Mouse (Mus musculus) heart, embryonic 15.5 days (tissue): ENCODE measurements at regions not wholly inside any gene's neighbourhood (a gene's known extent, or its start where the extent isn't known, plus 50 kb on each side); places are given as distances from the start of the nearest gene placed in this dataset.

Experiments used
- ATAC-seq: fragments of 200-750 bp; cut with Nextera tagmentation; replicated peaks from 2 replicates; pipeline ENCODE4 v1.8.0; 2017; ENCODE audit warnings: low read depth, moderate TSS enrichment; ENCODE audit not compliant: insufficient number of reproducible peaks, insufficient read depth, low FRiP score
- H3K27ac ChIP-seq: fragments of 300-500 bp; sonication (generic); 2 replicates; pipeline ENCODE4 v1.5.1; 2015; ENCODE audit warnings: mild to moderate bottlenecking, inconsistent platforms
- H3K27me3 ChIP-seq: fragments of 300-500 bp; sonication (generic); 2 replicates; pipeline ENCODE4 v1.6.1; 2015; ENCODE audit warnings: inconsistent platforms
- H3K36me3 ChIP-seq: fragments of 300-500 bp; sonication (generic); 2 replicates; pipeline ENCODE4 v1.6.1; 2015; ENCODE audit warnings: mild to moderate bottlenecking, inconsistent platforms
- H3K4me1 ChIP-seq: fragments of 300-500 bp; sonication (generic); replicated peaks from 2 replicates; pipeline ENCODE4 v1.6.1; 2015; ENCODE audit warnings: inconsistent platforms
- H3K4me2 ChIP-seq: fragments of 300-500 bp; sonication (generic); 2 replicates; pipeline ENCODE4 v1.6.1; 2015; ENCODE audit warnings: inconsistent platforms, mild to moderate bottlenecking, moderate library complexity
- H3K4me3 ChIP-seq: fragments of 300-500 bp; sonication (generic); 2 replicates; pipeline ENCODE4 v1.5.1; 2015; ENCODE audit warnings: mild to moderate bottlenecking, inconsistent platforms
- H3K9ac ChIP-seq: fragments of 300-500 bp; sonication (generic); 2 replicates; pipeline ENCODE4 v1.6.1; 2015; ENCODE audit warnings: mild to moderate bottlenecking, inconsistent platforms
- H3K9me3 ChIP-seq: fragments of 300-500 bp; sonication (generic); replicated peaks from 2 replicates; pipeline ENCODE4 v1.6.1; 2016; ENCODE audit warnings: inconsistent platforms
- WGBS: fragments of 180-500 bp; shearing (Covaris S2); methylation state at CpG from one replicate; pipeline ENCODE4 v1.1.7; 2015; ENCODE audit warnings: mixed read lengths; 5-methylcytosine and 5-hydroxymethylcytosine counted together

DNA sequence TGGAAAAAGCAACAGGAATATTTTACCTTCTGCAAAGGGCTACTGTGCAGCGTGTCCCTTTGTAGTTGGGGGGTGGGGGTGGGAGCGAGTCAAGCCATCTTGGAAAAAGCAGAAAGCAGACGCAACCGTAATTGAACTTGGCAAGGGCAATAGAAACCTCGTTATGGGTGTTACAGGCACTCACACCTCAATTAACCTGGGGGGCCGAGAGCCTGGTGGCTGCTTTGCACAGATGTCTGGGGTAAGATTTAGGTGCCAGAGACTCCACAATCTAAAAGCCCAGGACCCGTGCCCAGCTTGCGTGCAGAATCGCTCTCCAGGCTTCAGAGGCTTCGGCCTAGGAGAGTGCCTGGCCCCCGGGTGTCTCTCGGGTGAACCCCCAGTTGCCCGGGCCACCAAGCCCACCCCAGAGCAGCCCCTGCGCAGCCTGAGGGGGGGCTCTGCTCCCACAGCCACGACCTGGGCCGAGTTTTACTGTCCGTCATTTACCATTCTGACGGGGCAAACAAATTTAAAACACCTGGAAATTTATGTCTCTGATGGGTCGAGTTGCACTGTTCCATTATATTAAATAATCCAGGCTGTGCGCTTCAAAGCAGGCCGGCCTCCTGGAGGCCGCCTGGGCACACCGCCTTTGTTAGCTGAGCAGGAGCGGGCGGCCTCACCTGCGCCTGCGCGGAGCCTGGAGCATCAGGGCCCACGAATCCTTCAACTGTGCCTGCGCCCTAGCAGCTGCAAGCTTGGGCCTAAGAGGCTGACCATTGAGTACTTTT is 212.4 kb downstream of the Srbd1 start:
- Histone ChIP-seq H3K9me3 (no peaks in the 10 kb centered on the region), H3K27me3 (no peaks in the 10 kb centered on the region), H3K27ac (no peak overlapping the region), H3K36me3 (no peaks in the 10 kb centered on the region), H3K9ac (no peak overlapping the region), H3K4me2 (no peak overlapping the region), H3K4me3 (no peak overlapping the region), H3K4me1 (no peaks in the 10 kb centered on the region)
- ATAC-seq, result no peak
- 87% methylated on average over 30 of the region's 30 CpGs for WGBS

DNA sequence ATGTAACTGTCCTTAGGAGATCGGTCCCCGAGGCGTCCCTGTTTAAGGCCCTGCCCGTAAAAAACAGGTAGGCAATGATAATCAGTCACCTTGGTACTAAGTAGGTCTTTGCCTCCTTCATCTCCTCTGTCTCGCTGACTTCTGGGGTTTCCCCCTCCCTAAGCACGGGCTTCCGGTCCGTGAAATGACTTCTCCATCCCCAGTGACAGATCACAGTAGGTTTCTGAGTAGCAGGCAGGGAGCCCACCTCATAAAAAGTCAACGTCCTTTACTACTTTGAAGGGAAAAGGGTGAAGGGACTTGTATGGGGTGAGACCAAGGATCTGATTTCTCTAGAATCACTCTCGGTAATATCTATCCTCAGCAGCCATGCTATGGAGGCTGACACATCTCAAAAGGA is 213.0 kb downstream of the Srbd1 start:
- no peak overlapping the region for H3K4me2 ChIP-seq

DNA sequence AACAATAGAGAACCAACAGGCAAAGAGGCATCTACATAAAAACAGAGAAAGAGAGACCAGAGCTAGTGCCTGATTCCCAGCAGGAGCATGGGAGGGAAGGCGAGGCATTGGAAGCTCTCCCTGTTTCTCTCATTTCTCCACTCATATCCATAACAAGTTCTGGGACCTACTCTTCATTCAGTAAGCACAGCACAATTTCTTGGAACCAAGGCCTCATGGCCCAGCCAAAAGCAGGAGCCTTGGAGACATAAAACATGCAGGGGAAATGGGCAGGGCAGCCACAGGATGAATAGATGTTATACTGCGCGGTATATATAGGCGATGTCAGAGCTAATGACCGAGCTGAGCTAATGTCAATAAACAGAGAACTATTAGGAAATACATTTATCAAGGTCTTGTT is 214.2 kb downstream of the Srbd1 start:
- Histone ChIP-seq H3K27me3 (no peaks in the 10 kb centered on the region), H3K9ac (no peak overlapping the region), H3K4me3 (no peak overlapping the region), H3K9me3 (no peaks in the 10 kb centered on the region), H3K4me2 (no peak overlapping the region), H3K36me3 (no peaks in the 10 kb centered on the region), H3K27ac (no peak overlapping the region), H3K4me1 (no peaks in the 10 kb centered on the region)
- ATAC-seq, result no peak
- 74% methylated on average over 5 of the region's 5 CpGs for WGBS

More for the DNA sequence above, 213.0 kb downstream of the Srbd1 start:
- H3K36me3 ChIP-seq, result no peaks in the 10 kb centered on the region
- 86% methylated on average over 10 of the region's 10 CpGs for WGBS
- no peak overlapping the region for H3K4me3 ChIP-seq
- H3K27me3 ChIP-seq, result no peaks in the 10 kb centered on the region
- H3K27ac ChIP-seq, result no peak overlapping the region
- H3K9ac ChIP-seq, result no peak overlapping the region
- no peaks in the 10 kb centered on the region for H3K9me3 ChIP-seq
- no peaks in the 10 kb centered on the region for H3K4me1 ChIP-seq
- no peak for ATAC-seq

DNA sequence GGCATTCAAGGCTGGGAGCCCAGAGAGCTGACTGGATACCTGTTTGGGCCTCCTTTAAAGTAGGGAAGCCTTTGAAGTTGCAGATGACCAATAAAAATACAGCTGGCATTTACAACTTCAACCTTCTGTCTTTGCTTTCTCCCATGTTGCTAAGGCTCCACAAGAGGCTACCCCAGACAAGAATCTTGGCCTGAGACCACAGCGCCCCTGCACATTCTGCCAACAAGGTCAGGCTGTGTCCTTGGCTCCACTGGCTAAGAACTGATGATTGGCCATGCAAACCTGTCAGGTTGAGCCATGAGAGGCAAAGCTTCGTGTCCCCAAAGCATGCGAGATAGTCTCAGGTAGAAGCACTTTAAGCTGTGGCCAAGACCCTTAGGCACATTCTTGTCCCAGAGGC is 214.6 kb downstream of the Srbd1 start:
- no peaks in the 10 kb centered on the region for H3K4me1 ChIP-seq
- H3K36me3 ChIP-seq, result no peaks in the 10 kb centered on the region
- no peak overlapping the region for H3K4me2 ChIP-seq
- 86% methylated on average over 3 of the region's 3 CpGs for WGBS
- no peak for ATAC-seq
- no peak overlapping the region for H3K4me3 ChIP-seq
- H3K27ac ChIP-seq, result no peak overlapping the region
- H3K9me3 ChIP-seq, result no peaks in the 10 kb centered on the region
- no peaks in the 10 kb centered on the region for H3K27me3 ChIP-seq
- no peak overlapping the region for H3K9ac ChIP-seq

DNA sequence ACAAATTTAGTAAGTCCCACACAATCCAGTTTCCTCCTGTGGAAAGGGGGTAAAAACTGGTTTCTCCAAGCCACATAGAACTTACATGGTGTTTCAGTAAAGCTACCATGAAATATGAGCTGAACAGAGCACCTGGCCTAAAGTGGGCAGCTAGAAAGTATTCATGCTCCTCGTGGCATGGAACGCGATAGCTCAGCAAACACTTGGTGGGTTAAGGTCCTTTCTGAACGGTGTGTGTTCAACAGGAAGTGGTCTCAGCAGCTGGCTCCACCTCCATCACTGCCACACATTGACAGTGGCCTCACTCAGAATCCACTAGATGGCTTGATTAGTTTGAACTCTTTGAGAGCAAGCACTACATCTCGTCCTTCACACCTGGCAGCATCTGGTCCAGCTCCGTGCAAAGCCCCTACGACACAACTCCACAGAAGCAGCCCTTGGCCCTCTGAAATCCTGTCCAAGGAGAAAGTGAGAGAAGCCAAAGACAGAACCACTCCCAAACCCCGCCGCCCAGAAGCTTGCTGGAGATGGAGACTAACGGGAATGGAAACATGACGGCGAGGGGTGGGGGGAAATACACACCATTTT is 215.2 kb downstream of the Srbd1 start:
- ATAC-seq, result no peak
- H3K27ac ChIP-seq, result no peak overlapping the region
- no peak overlapping the region for H3K4me3 ChIP-seq

DNA sequence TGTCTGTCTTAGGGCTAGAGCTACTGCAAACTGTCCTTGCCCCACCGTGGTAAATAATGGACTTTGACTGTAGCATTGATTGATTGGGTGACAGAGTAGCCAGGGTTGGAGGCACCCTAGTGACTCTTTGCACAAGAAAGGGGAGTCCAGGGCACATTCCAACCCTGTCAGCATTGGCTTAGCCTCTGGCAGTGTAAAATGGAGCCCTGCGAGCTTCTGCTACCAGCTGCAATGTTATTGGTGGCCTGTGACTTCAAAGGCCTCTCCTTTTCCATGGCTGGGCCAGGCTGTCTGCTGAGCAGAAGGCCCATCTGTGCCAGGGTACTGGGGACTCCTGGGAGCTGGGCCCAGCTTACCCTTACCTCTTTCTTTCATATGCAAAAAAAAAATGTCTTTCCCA is 216.4 kb downstream of the Srbd1 start:
- no peak for ATAC-seq

More for the DNA sequence above, 215.2 kb downstream of the Srbd1 start:
- Histone ChIP-seq H3K9ac (no peak overlapping the region), H3K4me2 (no peak overlapping the region), H3K36me3 (no peaks in the 10 kb centered on the region), H3K4me1 (no peaks in the 10 kb centered on the region), H3K27me3 (no peaks in the 10 kb centered on the region), H3K9me3 (no peaks in the 10 kb centered on the region)
- WGBS, result 82% methylated on average over 12 of the region's 12 CpGs

DNA sequence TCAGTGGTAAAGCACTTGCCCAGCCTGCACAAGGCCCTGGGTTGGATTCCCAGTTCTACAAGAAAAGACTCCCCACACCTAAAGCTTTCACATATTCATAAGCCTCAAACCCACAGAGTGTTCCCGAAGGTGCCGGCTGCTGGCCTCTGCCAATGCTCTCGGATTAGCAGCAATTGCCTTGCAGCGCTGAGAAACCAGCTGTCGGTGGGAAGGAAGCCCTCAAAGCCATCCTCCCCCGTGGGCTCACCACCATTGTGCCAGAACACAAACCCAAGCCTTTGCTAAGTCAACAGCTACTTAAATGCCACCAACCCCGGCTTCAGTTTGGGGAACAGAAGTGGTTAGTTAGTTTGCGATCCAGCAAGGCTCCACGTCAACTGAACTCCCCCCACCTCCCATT is 217.7 kb downstream of the Srbd1 start:
- Histone ChIP-seq H3K4me1 (no peaks in the 10 kb centered on the region), H3K36me3 (no peaks in the 10 kb centered on the region), H3K9ac (no peak overlapping the region), H3K27ac (no peak overlapping the region), H3K4me2 (no peak overlapping the region), H3K27me3 (no peaks in the 10 kb centered on the region), H3K4me3 (no peak overlapping the region), H3K9me3 (no peaks in the 10 kb centered on the region)
- ATAC-seq, result no peak
- WGBS, result 78% methylated on average over 9 of the region's 9 CpGs

More for the DNA sequence above, 216.4 kb downstream of the Srbd1 start:
- Histone ChIP-seq H3K9me3 (no peaks in the 10 kb centered on the region), H3K4me2 (no peak overlapping the region), H3K27ac (no peak overlapping the region), H3K4me3 (no peak overlapping the region), H3K4me1 (no peaks in the 10 kb centered on the region), H3K36me3 (no peaks in the 10 kb centered on the region), H3K9ac (no peak overlapping the region), H3K27me3 (no peaks in the 10 kb centered on the region)
- WGBS, result 51% methylated on average over 2 of the region's 2 CpGs

DNA sequence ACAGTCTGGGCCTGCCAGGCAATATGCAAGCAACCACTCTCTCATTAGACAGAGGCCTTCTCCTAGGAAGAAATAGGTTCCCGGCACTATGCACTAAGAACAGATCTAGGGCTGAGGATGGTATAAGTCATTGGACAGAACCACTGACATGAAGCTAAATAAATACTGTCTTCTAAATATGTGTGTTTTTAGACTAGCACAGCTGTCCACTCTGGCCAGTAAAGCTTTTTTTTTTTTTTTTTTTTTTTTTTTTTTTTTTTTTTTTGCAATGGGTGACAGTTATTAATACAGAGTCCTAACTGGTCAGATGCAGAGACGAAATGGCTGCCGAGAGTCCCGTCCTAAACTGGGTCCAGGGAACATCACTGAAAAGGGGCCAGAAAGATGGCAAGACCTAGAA is 218.9 kb downstream of the Srbd1 start:
- peaks cover 6% of the 10 kb centered on the region; the same call in 1 of the 2 replicates for H3K4me1 ChIP-seq
- H3K9me3 ChIP-seq, result no peaks in the 10 kb centered on the region

DNA sequence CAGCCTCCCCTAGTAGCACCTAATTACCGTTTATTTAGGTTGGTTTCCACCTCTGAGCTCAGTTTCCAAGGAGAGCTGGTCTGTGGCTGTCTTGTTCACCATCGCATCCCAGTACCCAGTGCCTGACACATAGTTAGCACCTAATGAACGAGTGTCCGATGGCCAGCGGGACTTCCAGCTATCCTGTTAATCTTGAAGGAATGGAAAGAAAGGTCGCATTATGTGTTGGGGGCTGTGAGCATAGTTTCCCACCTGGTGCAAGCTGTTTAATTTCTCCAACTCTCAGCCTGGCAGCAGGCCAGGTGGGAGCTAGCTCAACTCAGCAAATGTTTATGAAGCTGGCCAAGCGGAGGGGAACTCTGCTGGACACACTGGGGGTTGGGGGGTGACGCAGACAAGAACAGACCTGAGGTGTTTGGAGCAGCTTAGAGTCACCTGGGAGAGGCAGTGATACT is 223.7 kb downstream of the Srbd1 start:
- Histone ChIP-seq H3K27me3 (peaks cover 26% of the 10 kb centered on the region), H3K9ac (no peak overlapping the region), H3K4me2 (no peak overlapping the region), H3K27ac (no peak overlapping the region), H3K4me3 (no peak overlapping the region), H3K4me1 (peaks cover 6% of the 10 kb centered on the region; the same call in 1 of the 2 replicates), H3K9me3 (no peaks in the 10 kb centered on the region), H3K36me3 (no peaks in the 10 kb centered on the region)
- 37% methylated on average over 8 of the region's 8 CpGs for WGBS
- ATAC-seq, result no peak

More for the DNA sequence above, 218.9 kb downstream of the Srbd1 start:
- no peak overlapping the region for H3K4me2 ChIP-seq
- no peak overlapping the region for H3K9ac ChIP-seq
- WGBS, result 92% methylated on average over 4 of the region's 4 CpGs
- peaks cover 6% of the 10 kb centered on the region; the same call in 1 of the 2 replicates for H3K27me3 ChIP-seq
- no peaks in the 10 kb centered on the region for H3K36me3 ChIP-seq
- H3K4me3 ChIP-seq, result no peak overlapping the region
- no peak for ATAC-seq
- no peak overlapping the region for H3K27ac ChIP-seq

DNA sequence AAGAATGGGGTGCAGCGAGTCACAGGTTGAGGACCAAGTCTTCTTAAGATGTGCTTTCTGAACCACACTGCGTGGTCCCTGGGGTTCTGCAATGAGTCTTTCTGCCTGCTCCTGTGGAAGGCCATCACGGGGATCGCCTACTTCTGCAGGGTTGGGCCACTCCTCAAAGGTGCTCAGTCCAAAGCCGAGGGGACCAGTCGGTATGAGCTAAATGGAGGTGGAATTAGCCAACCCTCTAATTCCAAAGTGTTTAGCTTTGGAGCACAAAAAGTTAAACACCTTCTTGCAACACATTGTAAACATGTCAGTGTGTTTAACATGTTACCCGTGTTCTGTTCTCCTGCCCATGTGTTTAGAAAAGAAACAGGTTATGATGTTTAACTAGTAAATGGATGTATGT is 225.1 kb downstream of the Srbd1 start:
- H3K36me3 ChIP-seq, result no peaks in the 10 kb centered on the region
- no peak overlapping the region for H3K4me3 ChIP-seq
- H3K4me1 ChIP-seq, result peaks cover 6% of the 10 kb centered on the region; the same call in 1 of the 2 replicates
- ATAC-seq, result no peak
- no peak overlapping the region for H3K4me2 ChIP-seq
- peaks cover 26% of the 10 kb centered on the region for H3K27me3 ChIP-seq
- no peak overlapping the region for H3K27ac ChIP-seq
- H3K9ac ChIP-seq, result no peak overlapping the region
- H3K9me3 ChIP-seq, result no peaks in the 10 kb centered on the region
- WGBS, result 82% methylated on average over 7 of the region's 7 CpGs

DNA sequence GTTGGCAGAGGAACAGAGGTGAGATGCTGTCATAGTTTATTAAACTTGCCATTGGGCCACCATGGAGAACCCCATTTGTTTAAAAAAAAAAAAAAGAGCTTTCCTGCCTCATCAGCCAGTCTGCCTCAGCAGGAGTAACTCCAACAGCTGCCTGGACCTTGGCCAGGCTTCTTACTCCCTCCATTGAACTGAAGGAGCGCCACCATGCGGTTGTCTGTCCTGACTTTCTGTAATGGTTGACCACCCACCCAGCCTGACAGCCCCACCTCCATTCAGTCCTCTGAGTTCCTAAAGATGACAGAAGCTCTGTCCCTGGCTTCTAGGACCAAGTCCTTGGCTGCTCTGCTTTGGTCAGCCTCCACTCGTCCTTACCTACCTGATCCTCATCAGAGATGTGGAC is 227.8 kb upstream of the Six2 start:
- H3K36me3 ChIP-seq, result no peaks in the 10 kb centered on the region
- H3K4me3 ChIP-seq, result no peak overlapping the region
- no peak overlapping the region for H3K27ac ChIP-seq
- no peak for ATAC-seq
- peaks cover 18% of the 10 kb centered on the region for H3K27me3 ChIP-seq
- no peak overlapping the region for H3K9ac ChIP-seq
- H3K9me3 ChIP-seq, result no peaks in the 10 kb centered on the region
- no peak overlapping the region for H3K4me2 ChIP-seq
- no peaks in the 10 kb centered on the region for H3K4me1 ChIP-seq
- 73% methylated on average over 3 of the region's 3 CpGs for WGBS

DNA sequence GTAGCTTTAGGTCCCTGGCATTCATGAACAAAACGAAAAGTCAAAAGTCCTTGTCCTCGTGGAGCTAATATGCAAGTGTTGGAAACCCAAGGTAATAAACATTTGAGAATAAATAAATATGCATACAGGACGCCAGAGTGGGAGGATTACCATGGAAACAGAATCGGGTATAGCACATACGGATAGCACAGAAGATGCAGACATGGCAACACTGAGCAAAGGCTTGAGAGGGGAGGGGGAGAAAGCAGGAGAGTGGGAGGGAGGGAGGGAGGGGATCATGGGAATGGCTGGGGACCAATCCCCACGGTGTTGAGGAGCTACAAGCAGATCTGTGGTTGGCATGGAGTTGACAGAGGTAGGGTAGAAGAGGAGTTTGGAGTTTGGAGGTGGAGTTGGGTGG is 226.0 kb upstream of the Six2 start:
- H3K9me3 ChIP-seq, result no peaks in the 10 kb centered on the region
- H3K4me3 ChIP-seq, result no peak overlapping the region
- ATAC-seq, result no peak
- peaks cover 8% of the 10 kb centered on the region; the same call in 1 of the 2 replicates for H3K27me3 ChIP-seq
- H3K27ac ChIP-seq, result no peak overlapping the region
- H3K4me2 ChIP-seq, result no peak overlapping the region
- no peaks in the 10 kb centered on the region for H3K4me1 ChIP-seq
- no peaks in the 10 kb centered on the region for H3K36me3 ChIP-seq
- H3K9ac ChIP-seq, result no peak overlapping the region
- WGBS, result 62% methylated on average over 6 of the region's 6 CpGs
